Mouse (Mus musculus) ES-E14 (cell line): ENCODE data around the gene Olfr458. TPM values are rescaled to one million over a fixed set of nuclear protein-coding genes. Genes with fewer than 3 reads are reported as not detected.
"Not testable (repeated sequence)": the region's sequence is repeated elsewhere in the genome, so short reads cannot be mapped to it uniquely, and the experiment has no call there.

Source experiments
- DNase-seq: peaks from one replicate; pipeline ENCODE4 v3.0.0-alpha.2; 2013; ENCODE audit warnings: low read depth, low spot score
- H3K27ac ChIP-seq: 2 replicates; pipeline ENCODE4 v1.5.1; 2012; ENCODE audit warnings: low read depth, mild to moderate bottlenecking, low read length, moderate library complexity, mixed read lengths; ENCODE audit not compliant: poor library complexity, insufficient read depth, severe bottlenecking
- H3K36me3 ChIP-seq: 2 replicates; pipeline ENCODE4 v1.6.1; 2012; ENCODE audit warnings: mild to moderate bottlenecking, low read length, moderate library complexity, mixed read lengths; ENCODE audit not compliant: control insufficient read depth, poor library complexity, insufficient read depth, severe bottlenecking
- H3K4me1 ChIP-seq, 2 experiments: fragments of 150-350 bp in 1 of 2; sonication (generic) in 1 of 2; 2 replicates each; pipeline ENCODE4 v1.6.1; 2012; ENCODE audit warnings: low read length in 2 of 2, mild to moderate bottlenecking in 1 of 2, mixed read lengths in 1 of 2; ENCODE audit not compliant: control insufficient read depth in 2 of 2, insufficient read depth in 2 of 2, poor library complexity in 1 of 2
- H3K4me3 ChIP-seq, 2 experiments: fragments of 150-350 bp in 1 of 2; sonication (generic) in 1 of 2; 2 replicates each; pipeline ENCODE4 v1.5.1; 2012; ENCODE audit warnings: low read length in 2 of 2, low read depth in 1 of 2, mild to moderate bottlenecking in 1 of 2, mixed read lengths in 1 of 2; ENCODE audit not compliant: insufficient read depth in 1 of 2, poor library complexity in 1 of 2, severe bottlenecking in 1 of 2
- H3K9ac ChIP-seq: 2 replicates; pipeline ENCODE4 v1.6.1; 2012; ENCODE audit warnings: low read depth, mild to moderate bottlenecking, low read length, mixed read lengths; ENCODE audit not compliant: poor library complexity, insufficient read depth, severe bottlenecking
- H3K9me3 ChIP-seq: fragments of 150-350 bp; sonication (generic); 2 replicates; pipeline ENCODE4 v1.6.1; 2012; ENCODE audit warnings: low read depth, mild to moderate bottlenecking, low read length; ENCODE audit not compliant: control insufficient read depth, insufficient read depth
- CHD2 ChIP-seq: IDR thresholded peaks from 2 replicates; pipeline ENCODE4 v1.6.1; 2014; ENCODE audit warnings: mild to moderate bottlenecking, low read depth, low read length, inconsistent platforms
- HCFC1 ChIP-seq: IDR thresholded peaks from 2 replicates; pipeline ENCODE4 v1.6.1; 2012; ENCODE audit warnings: low read length, inconsistent platforms, borderline replicate concordance; ENCODE audit not compliant: insufficient read depth
- MAFK ChIP-seq: IDR thresholded peaks from 2 replicates; pipeline ENCODE4 v1.6.1; 2014; ENCODE audit warnings: mild to moderate bottlenecking, low read depth, low read length, inconsistent platforms; ENCODE audit not compliant: insufficient read depth
- ZC3H11A ChIP-seq: IDR thresholded peaks from 2 replicates; pipeline ENCODE4 v1.6.1; 2012; ENCODE audit warnings: low read depth, mild to moderate bottlenecking, inconsistent platforms, low read length, borderline replicate concordance
- ZNF384 ChIP-seq: IDR thresholded peaks from 2 replicates; pipeline ENCODE4 v1.6.1; 2012; ENCODE audit warnings: low read depth, low read length, inconsistent platforms
- in situ Hi-C, 2 experiments: fragments of 600-800 bp; cut with MboI; formaldehyde crosslinking; loops; one replicate each; pipeline ENCODE4 v1.15.1; 2025; ENCODE audit warnings: low sequenced_read_pairs in 2 of 2, inconsistent platforms in 1 of 2; ENCODE audit not compliant: unreplicated experiment in 2 of 2
- total RNA-seq: library from RNA; depleted of rRNA; stranded (reverse); fragments of 300-350 nt; gene quantifications from 2 replicates; pipeline ENCODE4 v1.2.3, GENCODE M21; 2012

The Olfr458 gene
- total RNA-seq, 1 experiment: not detected

- DNase-seq: no peak
- TF ChIP-seq MAFK: no peak
- no peak for TF ChIP-seq ZNF384
- TF ChIP-seq HCFC1: no peak
- TF ChIP-seq ZC3H11A: no peak
- TF ChIP-seq CHD2: no peak
- in situ Hi-C loops: no loop called here
- no peak within 1 kb of the TSS for H3K27ac ChIP-seq
- no peak within 1 kb of the TSS for H3K4me3 ChIP-seq
- no peaks in the 10 kb centered on the region for H3K36me3 ChIP-seq
- no peak within 1 kb of the TSS for H3K9ac ChIP-seq
- H3K9me3 ChIP-seq: no peaks in the 10 kb centered on the region
- no peaks in the 10 kb centered on the region for H3K4me1 ChIP-seq
Observed at GRCm38 (mm10) chr6:42487114-42487513, 22.1 kb upstream of the Olfr458 start, which contains the start of gene Olfr456. TSS of gene Olfr456 (minus strand) at chr6:42487214.

- Histone ChIP-seq H3K36me3 (no peaks in the 10 kb centered on the region), H3K4me1 (no peaks in the 10 kb centered on the region), H3K27ac (no peak overlapping the region), H3K4me3 (no peak overlapping the region), H3K9me3 (no peaks in the 10 kb centered on the region), H3K9ac (no peak overlapping the region)
- TF ChIP-seq ZNF384: no peak
- no peak for TF ChIP-seq MAFK
- TF ChIP-seq ZC3H11A: no peak
- TF ChIP-seq CHD2: no peak
- TF ChIP-seq HCFC1: no peak
- in situ Hi-C loops: no loop called here
- no peak for DNase-seq
Observed at GRCm38 (mm10) chr6:42484633-42485032, 19.6 kb upstream of the Olfr458 start.

GRCm38 (mm10) chr6:42476235-42476634 is 11.2 kb upstream of the Olfr458 start, which contains the start of gene Olfr457:
TSS of gene Olfr457 (minus strand) at chr6:42476335.
- Histone ChIP-seq H3K27ac (no peak within 1 kb of the TSS), H3K9ac (no peak within 1 kb of the TSS), H3K4me1 (no peaks in the 10 kb centered on the region), H3K9me3 (no peaks in the 10 kb centered on the region), H3K4me3 (no peak within 1 kb of the TSS), H3K36me3 (no peaks in the 10 kb centered on the region)
- no peak for DNase-seq
- in situ Hi-C loops: no loop called here
- TF ChIP-seq HCFC1 (no peak), CHD2 (no peak), MAFK (no peak), ZNF384 (no peak), ZC3H11A (no peak)

GRCm38 (mm10) chr6:42471298-42471697 is 6.3 kb upstream of the Olfr458 start:
- H3K4me3 ChIP-seq, H3K36me3 ChIP-seq, H3K27ac ChIP-seq, in situ Hi-C loops, H3K9ac ChIP-seq, DNase-seq, H3K9me3 ChIP-seq, H3K4me1 ChIP-seq: not testable (repeated sequence)

- no peak for DNase-seq
- TF ChIP-seq HCFC1 (no peak), ZNF384 (no peak), ZC3H11A (no peak)
Observed at GRCm38 (mm10) chr6:42470542-42470941, 5.5 kb upstream of the Olfr458 start.

More at GRCm38 (mm10) chr6:42470542-42470941, 5.5 kb upstream of the Olfr458 start:
- in situ Hi-C loops: no loop called here
- H3K4me3 ChIP-seq: no peak overlapping the region
- no peaks in the 10 kb centered on the region for H3K36me3 ChIP-seq
- H3K4me1 ChIP-seq: no peaks in the 10 kb centered on the region
- H3K27ac ChIP-seq: no peak overlapping the region
- no peak overlapping the region for H3K9ac ChIP-seq
- H3K9me3 ChIP-seq: no peaks in the 10 kb centered on the region
